Mouse (Mus musculus): ENCODE measurements around the gene Pank3. TPM values are rescaled to one million over a fixed set of nuclear protein-coding genes. Genes with fewer than 3 reads are reported as not detected.

Gene Pank3
- polyA plus RNA-seq, 1 experiment, result 9.5 TPM

- Histone ChIP-seq H3K27ac (ENCODE audit: control insufficient read depth, insufficient read depth, low read length) (no peak overlapping the region), H3K4me3 (ENCODE audit: control insufficient read depth, insufficient read depth, low read length) (no peak overlapping the region), H3K27me3 (ENCODE audit: control insufficient read depth, insufficient read depth, low read length) (no peaks in the 10 kb centered on the region), H3K36me3 (ENCODE audit: control insufficient read depth, insufficient read depth, low read length) (no peaks in the 10 kb centered on the region), H3K4me1 (replicated peaks; ENCODE audit: control insufficient read depth, insufficient read depth, low read length) (no peaks in the 10 kb centered on the region)
- no peak for DNase-seq
- 65% methylated on average over 2 of the region's 2 CpGs for WGBS
- no peak for TF ChIP-seq CTCF (IDR thresholded peaks at IDR 0.05; ENCODE audit: borderline replicate concordance, control insufficient read depth, extremely low read depth, insufficient read depth, low read length, poor library complexity)
- no peak for TF ChIP-seq POLR2A (IDR thresholded peaks at IDR 0.05; ENCODE audit: control insufficient read depth, extremely low read depth, insufficient read depth, low read length, poor library complexity)
Measured at GRCm38 (mm10) chr11:35736817-35737216, 32.5 kb upstream of the Pank3 start.

GRCm38 (mm10) chr11:35737262-35737661 lies 32.0 kb upstream of the Pank3 start:
- H3K27ac ChIP-seq (ENCODE audit: control insufficient read depth, insufficient read depth, low read length), result no peak overlapping the region
- no peak for TF ChIP-seq CTCF (IDR thresholded peaks at IDR 0.05; ENCODE audit: borderline replicate concordance, control insufficient read depth, extremely low read depth, insufficient read depth, low read length, poor library complexity)
- TF ChIP-seq POLR2A (IDR thresholded peaks at IDR 0.05; ENCODE audit: control insufficient read depth, extremely low read depth, insufficient read depth, low read length, poor library complexity), result no peak

GRCm38 (mm10) chr11:35738102-35738501 lies 31.2 kb upstream of the Pank3 start:
- no peak for TF ChIP-seq CTCF (IDR thresholded peaks at IDR 0.05; ENCODE audit: borderline replicate concordance, control insufficient read depth, extremely low read depth, insufficient read depth, low read length, poor library complexity)
- TF ChIP-seq POLR2A (IDR thresholded peaks at IDR 0.05; ENCODE audit: control insufficient read depth, extremely low read depth, insufficient read depth, low read length, poor library complexity), result no peak
- no peaks in the 10 kb centered on the region for H3K27me3 ChIP-seq (ENCODE audit: control insufficient read depth, insufficient read depth, low read length)
- no peak for DNase-seq

More at GRCm38 (mm10) chr11:35737262-35737661, 32.0 kb upstream of the Pank3 start:
- H3K4me1 ChIP-seq (replicated peaks; ENCODE audit: control insufficient read depth, insufficient read depth, low read length), result no peaks in the 10 kb centered on the region
- DNase-seq, result no peak
- 90% methylated on average over 2 of the region's 2 CpGs for WGBS
- no peaks in the 10 kb centered on the region for H3K36me3 ChIP-seq (ENCODE audit: control insufficient read depth, insufficient read depth, low read length)
- no peak overlapping the region for H3K4me3 ChIP-seq (ENCODE audit: control insufficient read depth, insufficient read depth, low read length)
- no peaks in the 10 kb centered on the region for H3K27me3 ChIP-seq (ENCODE audit: control insufficient read depth, insufficient read depth, low read length)

GRCm38 (mm10) chr11:35743586-35743985 lies 25.7 kb upstream of the Pank3 start:
- Histone ChIP-seq H3K36me3 (ENCODE audit: control insufficient read depth, insufficient read depth, low read length) (no peaks in the 10 kb centered on the region), H3K27ac (ENCODE audit: control insufficient read depth, insufficient read depth, low read length) (no peak overlapping the region)
- 94% methylated on average over 6 of the region's 6 CpGs for WGBS

More at GRCm38 (mm10) chr11:35738102-35738501, 31.2 kb upstream of the Pank3 start:
- WGBS, result 90% methylated on average over 3 of the region's 3 CpGs
- no peak overlapping the region for H3K4me3 ChIP-seq (ENCODE audit: control insufficient read depth, insufficient read depth, low read length)
- H3K36me3 ChIP-seq (ENCODE audit: control insufficient read depth, insufficient read depth, low read length), result no peaks in the 10 kb centered on the region
- H3K27ac ChIP-seq (ENCODE audit: control insufficient read depth, insufficient read depth, low read length), result no peak overlapping the region
- no peaks in the 10 kb centered on the region for H3K4me1 ChIP-seq (replicated peaks; ENCODE audit: control insufficient read depth, insufficient read depth, low read length)

GRCm38 (mm10) chr11:35744571-35744970 lies 24.7 kb upstream of the Pank3 start:
- H3K27ac ChIP-seq (ENCODE audit: control insufficient read depth, insufficient read depth, low read length), result no peak overlapping the region
- no peak for TF ChIP-seq CTCF (IDR thresholded peaks at IDR 0.05; ENCODE audit: borderline replicate concordance, control insufficient read depth, extremely low read depth, insufficient read depth, low read length, poor library complexity)
- no peak for TF ChIP-seq POLR2A (IDR thresholded peaks at IDR 0.05; ENCODE audit: control insufficient read depth, extremely low read depth, insufficient read depth, low read length, poor library complexity)
- no peak for DNase-seq
- no peaks in the 10 kb centered on the region for H3K4me1 ChIP-seq (replicated peaks; ENCODE audit: control insufficient read depth, insufficient read depth, low read length)
- no peak overlapping the region for H3K4me3 ChIP-seq (ENCODE audit: control insufficient read depth, insufficient read depth, low read length)
- no peaks in the 10 kb centered on the region for H3K27me3 ChIP-seq (ENCODE audit: control insufficient read depth, insufficient read depth, low read length)
- no peaks in the 10 kb centered on the region for H3K36me3 ChIP-seq (ENCODE audit: control insufficient read depth, insufficient read depth, low read length)
- WGBS, result 94% methylated on average over 6 of the region's 6 CpGs

More at GRCm38 (mm10) chr11:35743586-35743985, 25.7 kb upstream of the Pank3 start:
- no peak for TF ChIP-seq POLR2A (IDR thresholded peaks at IDR 0.05; ENCODE audit: control insufficient read depth, extremely low read depth, insufficient read depth, low read length, poor library complexity)
- no peak for TF ChIP-seq CTCF (IDR thresholded peaks at IDR 0.05; ENCODE audit: borderline replicate concordance, control insufficient read depth, extremely low read depth, insufficient read depth, low read length, poor library complexity)
- Histone ChIP-seq H3K27me3 (ENCODE audit: control insufficient read depth, insufficient read depth, low read length) (no peaks in the 10 kb centered on the region), H3K4me3 (ENCODE audit: control insufficient read depth, insufficient read depth, low read length) (no peak overlapping the region), H3K4me1 (replicated peaks; ENCODE audit: control insufficient read depth, insufficient read depth, low read length) (no peaks in the 10 kb centered on the region)
- no peak for DNase-seq

DNA sequence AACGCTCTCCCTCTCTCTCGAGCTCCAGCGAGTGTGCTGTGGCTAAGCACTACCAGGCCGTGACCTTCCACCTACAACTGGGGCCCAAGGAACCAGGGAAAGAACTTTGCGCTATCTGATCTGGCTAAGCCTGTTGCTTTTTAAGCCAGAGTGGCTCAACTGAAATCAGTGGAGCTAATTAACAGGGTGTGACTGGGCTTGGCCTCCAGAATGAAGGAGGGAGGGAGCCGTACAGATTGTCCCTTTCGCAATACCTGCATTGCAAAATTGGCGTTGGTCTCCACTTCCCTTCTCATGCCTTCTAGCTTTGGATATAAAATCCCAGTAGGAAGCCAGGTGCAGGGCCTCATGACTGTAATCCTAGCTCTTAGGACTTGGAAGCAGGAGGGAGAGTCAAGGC lies 18.7 kb upstream of the Pank3 start:
- no peak overlapping the region for H3K4me3 ChIP-seq (ENCODE audit: control insufficient read depth, insufficient read depth, low read length)
- WGBS, result 87% methylated on average over 8 of the region's 8 CpGs
- no peaks in the 10 kb centered on the region for H3K36me3 ChIP-seq (ENCODE audit: control insufficient read depth, insufficient read depth, low read length)
- H3K27ac ChIP-seq (ENCODE audit: control insufficient read depth, insufficient read depth, low read length), result no peak overlapping the region
- TF ChIP-seq CTCF (IDR thresholded peaks at IDR 0.05; ENCODE audit: borderline replicate concordance, control insufficient read depth, extremely low read depth, insufficient read depth, low read length, poor library complexity) (no peak), POLR2A (IDR thresholded peaks at IDR 0.05; ENCODE audit: control insufficient read depth, extremely low read depth, insufficient read depth, low read length, poor library complexity) (no peak)
- H3K27me3 ChIP-seq (ENCODE audit: control insufficient read depth, insufficient read depth, low read length), result no peaks in the 10 kb centered on the region
- no peak for DNase-seq
- no peaks in the 10 kb centered on the region for H3K4me1 ChIP-seq (replicated peaks; ENCODE audit: control insufficient read depth, insufficient read depth, low read length)

DNA sequence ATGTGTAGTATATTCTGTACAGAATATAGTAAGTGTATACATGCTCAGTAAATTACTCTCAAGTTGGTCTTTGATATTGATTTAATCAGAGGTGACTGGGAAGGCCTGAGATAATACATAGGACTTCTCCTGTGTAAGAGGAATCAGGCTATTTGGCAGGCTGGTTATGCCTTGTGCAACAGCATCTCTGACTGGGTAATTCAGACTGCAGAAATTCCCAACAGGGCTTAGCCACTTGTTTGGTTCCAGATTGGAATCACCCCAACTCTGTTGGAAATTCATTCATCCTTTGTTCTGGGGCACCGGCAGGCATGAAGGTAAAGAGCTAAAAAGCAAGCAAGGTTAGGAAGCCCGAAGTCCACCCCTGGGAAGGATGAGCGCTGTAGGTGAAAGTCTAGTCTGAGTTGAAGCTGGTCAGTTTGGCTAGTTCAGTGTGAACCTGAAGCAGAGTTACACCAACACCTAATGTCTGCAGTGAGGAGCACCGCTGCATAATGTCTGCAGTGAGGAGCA lies 14.3 kb upstream of the Pank3 start:
- H3K4me3 ChIP-seq (ENCODE audit: control insufficient read depth, insufficient read depth, low read length), result no peak overlapping the region
- TF ChIP-seq CTCF (IDR thresholded peaks at IDR 0.05; ENCODE audit: borderline replicate concordance, control insufficient read depth, extremely low read depth, insufficient read depth, low read length, poor library complexity) (no peak), POLR2A (IDR thresholded peaks at IDR 0.05; ENCODE audit: control insufficient read depth, extremely low read depth, insufficient read depth, low read length, poor library complexity) (no peak)
- no peak overlapping the region for H3K27ac ChIP-seq (ENCODE audit: control insufficient read depth, insufficient read depth, low read length)
- no peaks in the 10 kb centered on the region for H3K36me3 ChIP-seq (ENCODE audit: control insufficient read depth, insufficient read depth, low read length)
- H3K27me3 ChIP-seq (ENCODE audit: control insufficient read depth, insufficient read depth, low read length), result no peaks in the 10 kb centered on the region
- no peaks in the 10 kb centered on the region for H3K4me1 ChIP-seq (replicated peaks; ENCODE audit: control insufficient read depth, insufficient read depth, low read length)
- DNase-seq, result no peak
- 90% methylated on average over 4 of the region's 4 CpGs for WGBS
